Mouse (Mus musculus) urinary bladder, postnatal 14 days (tissue): ENCODE measurements at regions not wholly inside any gene's neighbourhood (a gene's known extent, or its start where the extent isn't known, plus 50 kb on each side); places are given as distances from the start of the nearest gene placed in this dataset.

Experiments
- DNase-seq: peaks from one replicate; pipeline ENCODE4 v3.0.0; 2021; ENCODE audit warnings: low spot score

- DNase-seq = no peak
These were observed 61.6 kb downstream of the Gm10295 start for GRCm38 (mm10) chr7:71289702-71290101.

GRCm38 (mm10) chr7:71289266-71289665 is 62.0 kb downstream of the Gm10295 start:
- DNase-seq = no peak

GRCm38 (mm10) chr7:71287441-71287840 is 63.8 kb downstream of the Gm10295 start:
- DNase-seq = no peak

GRCm38 (mm10) chr7:71284246-71284645 is 67.0 kb downstream of the Gm10295 start:
- DNase-seq = no peak

- no peak for DNase-seq
These were observed 67.9 kb downstream of the Gm10295 start for GRCm38 (mm10) chr7:71283419-71283818.

- DNase-seq = no peak
These were observed 85.2 kb downstream of the Gm10295 start for GRCm38 (mm10) chr7:71266101-71266500.

- DNase-seq = no peak
These were observed 87.2 kb downstream of the Gm10295 start for GRCm38 (mm10) chr7:71264115-71264514.

GRCm38 (mm10) chr7:71249669-71250068 is 101.6 kb downstream of the Gm10295 start:
- DNase-seq = no peak

GRCm38 (mm10) chr7:71249216-71249615 is 102.1 kb downstream of the Gm10295 start:
- DNase-seq = no peak

- DNase-seq = no peak
These were observed 103.4 kb downstream of the Gm10295 start for GRCm38 (mm10) chr7:71247922-71248321.

- no peak for DNase-seq
These were observed 108.8 kb downstream of the Gm10295 start for GRCm38 (mm10) chr7:71242379-71242911.

GRCm38 (mm10) chr7:71239207-71239606 is 112.1 kb downstream of the Gm10295 start:
- DNase-seq = no peak

- no peak for DNase-seq
These were observed 115.0 kb downstream of the Gm10295 start for GRCm38 (mm10) chr7:71236334-71236733.

- no peak for DNase-seq
These were observed 117.0 kb downstream of the Gm10295 start for GRCm38 (mm10) chr7:71234176-71234769.

- DNase-seq = no peak
These were observed 118.2 kb downstream of the Gm10295 start for GRCm38 (mm10) chr7:71232821-71233815.

GRCm38 (mm10) chr7:71230901-71231477 is 120.3 kb downstream of the Gm10295 start:
- no peak for DNase-seq

GRCm38 (mm10) chr7:71229183-71229582 is 122.1 kb downstream of the Gm10295 start:
- no peak for DNase-seq

GRCm38 (mm10) chr7:71224320-71224865 is 126.9 kb downstream of the Gm10295 start:
- DNase-seq = no peak

- peak; percentile 66 for DNase-seq
These were observed 127.6 kb downstream of the Gm10295 start for GRCm38 (mm10) chr7:71223513-71224319.

- no peak for DNase-seq
These were observed 133.9 kb downstream of the Gm10295 start for GRCm38 (mm10) chr7:71217344-71217743.

GRCm38 (mm10) chr7:71216808-71217207 is 134.5 kb downstream of the Gm10295 start:
- peak; percentile 35 for DNase-seq
